Mouse (Mus musculus) neural tube, embryonic 12.5 days (tissue): ENCODE measurements at regions not wholly inside any gene's neighbourhood (a gene's known extent, or its start where the extent isn't known, plus 50 kb on each side); places are given as distances from the start of the nearest gene placed in this dataset.
A peak's percentile ranks its signal among the peaks of the same experiment; 100 is the strongest.

Experiments used
- ATAC-seq: fragments of 200-750 bp; cut with Nextera tagmentation; 2 replicates; pipeline ENCODE4 v1.8.0; 2017; ENCODE audit warnings: low read depth, mild to moderate bottlenecking, moderate TSS enrichment, moderate library complexity; ENCODE audit not compliant: low FRiP score
- H3K27ac ChIP-seq: fragments of 300-500 bp; sonication (generic); 2 replicates; pipeline ENCODE4 v1.5.1; 2016
- H3K27me3 ChIP-seq: fragments of 300-500 bp; sonication (generic); replicated peaks from 2 replicates; pipeline ENCODE4 v1.6.1; 2016; ENCODE audit warnings: mild to moderate bottlenecking
- H3K36me3 ChIP-seq: fragments of 300-500 bp; sonication (generic); 2 replicates; pipeline ENCODE4 v1.6.1; 2016; ENCODE audit warnings: mild to moderate bottlenecking
- H3K4me1 ChIP-seq: fragments of 300-500 bp; sonication (generic); 2 replicates; pipeline ENCODE4 v1.6.1; 2016
- H3K4me2 ChIP-seq: fragments of 300-500 bp; sonication (generic); replicated peaks from 2 replicates; pipeline ENCODE4 v1.6.1; 2016; ENCODE audit warnings: mild to moderate bottlenecking
- H3K4me3 ChIP-seq: fragments of 300-500 bp; sonication (generic); 2 replicates; pipeline ENCODE4 v1.5.1; 2016
- H3K9ac ChIP-seq: fragments of 300-500 bp; sonication (generic); 2 replicates; pipeline ENCODE4 v1.6.1; 2016; ENCODE audit warnings: mild to moderate bottlenecking
- H3K9me3 ChIP-seq: fragments of 300-500 bp; sonication (generic); 2 replicates; pipeline ENCODE4 v1.6.1; 2016; ENCODE audit warnings: mild to moderate bottlenecking
- WGBS: fragments of 180-500 bp; shearing (Covaris S2); methylation state at CpG from one replicate; pipeline ENCODE4 v1.1.7; 2016; 5-methylcytosine and 5-hydroxymethylcytosine counted together

GRCm38 (mm10) chr14:28626951-28627350, 122.4 kb downstream of the Wnt5a start:
- ATAC-seq: no peak
- H3K36me3 ChIP-seq: no peaks in the 10 kb centered on the region
- H3K27ac ChIP-seq: no peak overlapping the region
- no peaks in the 10 kb centered on the region for H3K27me3 ChIP-seq
- H3K4me2 ChIP-seq: no peak overlapping the region
- no peak overlapping the region for H3K9ac ChIP-seq
- no peaks in the 10 kb centered on the region for H3K9me3 ChIP-seq
- 93% methylated on average over 3 of the region's 3 CpGs for WGBS
- H3K4me3 ChIP-seq: no peak overlapping the region
- H3K4me1 ChIP-seq: no peaks in the 10 kb centered on the region

- Histone ChIP-seq H3K27me3 (no peaks in the 10 kb centered on the region), H3K4me2 (no peak overlapping the region)
- no peak for ATAC-seq
Measured at GRCm38 (mm10) chr14:28635175-28635574, 130.6 kb downstream of the Wnt5a start.

GRCm38 (mm10) chr14:28639056-28639455, 134.5 kb downstream of the Wnt5a start:
- H3K27ac ChIP-seq: no peak overlapping the region
- H3K27me3 ChIP-seq: no peaks in the 10 kb centered on the region
- H3K4me3 ChIP-seq: no peak overlapping the region
- H3K4me1 ChIP-seq: no peaks in the 10 kb centered on the region
- no peak for ATAC-seq
- no peaks in the 10 kb centered on the region for H3K36me3 ChIP-seq
- WGBS: 85% methylated on average over 5 of the region's 5 CpGs
- no peak overlapping the region for H3K4me2 ChIP-seq
- H3K9ac ChIP-seq: no peak overlapping the region
- no peaks in the 10 kb centered on the region for H3K9me3 ChIP-seq

More at GRCm38 (mm10) chr14:28635175-28635574, 130.6 kb downstream of the Wnt5a start:
- no peak overlapping the region for H3K4me3 ChIP-seq
- H3K36me3 ChIP-seq: no peaks in the 10 kb centered on the region
- H3K27ac ChIP-seq: no peak overlapping the region
- H3K9me3 ChIP-seq: no peaks in the 10 kb centered on the region
- no peak overlapping the region for H3K9ac ChIP-seq
- no peaks in the 10 kb centered on the region for H3K4me1 ChIP-seq

GRCm38 (mm10) chr14:28645807-28646206, 141.3 kb downstream of the Wnt5a start:
- no peak for ATAC-seq
- H3K4me3 ChIP-seq: no peak overlapping the region
- no peaks in the 10 kb centered on the region for H3K9me3 ChIP-seq
- H3K4me2 ChIP-seq: no peak overlapping the region
- H3K27me3 ChIP-seq: no peaks in the 10 kb centered on the region
- H3K4me1 ChIP-seq: no peaks in the 10 kb centered on the region
- H3K9ac ChIP-seq: no peak overlapping the region
- no peaks in the 10 kb centered on the region for H3K36me3 ChIP-seq
- 85% methylated on average over 2 of the region's 2 CpGs for WGBS
- H3K27ac ChIP-seq: no peak overlapping the region

- H3K27me3 ChIP-seq: no peaks in the 10 kb centered on the region
- no peaks in the 10 kb centered on the region for H3K9me3 ChIP-seq
- ATAC-seq: no peak
- H3K4me3 ChIP-seq: no peak overlapping the region
- H3K4me2 ChIP-seq: no peak overlapping the region
- H3K36me3 ChIP-seq: no peaks in the 10 kb centered on the region
- no peak overlapping the region for H3K9ac ChIP-seq
- H3K4me1 ChIP-seq: no peaks in the 10 kb centered on the region
- no peak overlapping the region for H3K27ac ChIP-seq
Measured at GRCm38 (mm10) chr14:28649411-28649810, 144.9 kb downstream of the Wnt5a start.

- WGBS: 59% methylated on average over 10 of the region's 10 CpGs
- no peak for ATAC-seq
- H3K4me2 ChIP-seq: no peak overlapping the region
- no peaks in the 10 kb centered on the region for H3K9me3 ChIP-seq
- H3K36me3 ChIP-seq: no peaks in the 10 kb centered on the region
- no peaks in the 10 kb centered on the region for H3K27me3 ChIP-seq
- no peak overlapping the region for H3K4me3 ChIP-seq
- H3K4me1 ChIP-seq: no peaks in the 10 kb centered on the region
- H3K27ac ChIP-seq: no peak overlapping the region
- no peak overlapping the region for H3K9ac ChIP-seq
Measured at GRCm38 (mm10) chr14:28653059-28653930, 148.7 kb downstream of the Wnt5a start.

- ATAC-seq: no peak
- Histone ChIP-seq H3K27ac (no peak overlapping the region), H3K4me1 (no peaks in the 10 kb centered on the region; the same call in 1 of the 2 replicates), H3K4me2 (no peak overlapping the region), H3K4me3 (no peak overlapping the region), H3K27me3 (no peaks in the 10 kb centered on the region), H3K9me3 (no peaks in the 10 kb centered on the region), H3K9ac (no peak overlapping the region), H3K36me3 (no peaks in the 10 kb centered on the region)
- WGBS: 77% methylated on average over 8 of the region's 8 CpGs
Measured at GRCm38 (mm10) chr14:28657216-28657615, 152.7 kb downstream of the Wnt5a start.

GRCm38 (mm10) chr14:28660872-28661588, 156.5 kb downstream of the Wnt5a start:
- Histone ChIP-seq H3K36me3 (no peaks in the 10 kb centered on the region), H3K4me3 (no peak overlapping the region), H3K4me1 (peaks cover 8% of the 10 kb centered on the region), H3K27me3 (no peaks in the 10 kb centered on the region), H3K4me2 (no peak overlapping the region), H3K9ac (no peak overlapping the region), H3K9me3 (no peaks in the 10 kb centered on the region), H3K27ac (no peak overlapping the region)
- 56% methylated on average over 5 of the region's 5 CpGs for WGBS
- ATAC-seq: no peak

- no peak overlapping the region for H3K27ac ChIP-seq
- H3K9me3 ChIP-seq: no peaks in the 10 kb centered on the region
- H3K4me1 ChIP-seq: peaks cover 8% of the 10 kb centered on the region
- no peak overlapping the region for H3K9ac ChIP-seq
- no peaks in the 10 kb centered on the region for H3K27me3 ChIP-seq
- no peak overlapping the region for H3K4me2 ChIP-seq
- no peak for ATAC-seq
- H3K36me3 ChIP-seq: no peaks in the 10 kb centered on the region
- H3K4me3 ChIP-seq: no peak overlapping the region
- 88% methylated on average over 1 of the region's 1 CpGs for WGBS
Measured at GRCm38 (mm10) chr14:28663316-28663715, 158.8 kb downstream of the Wnt5a start.

GRCm38 (mm10) chr14:28664121-28664520, 159.6 kb downstream of the Wnt5a start:
- no peaks in the 10 kb centered on the region for H3K36me3 ChIP-seq
- no peaks in the 10 kb centered on the region for H3K9me3 ChIP-seq
- no peaks in the 10 kb centered on the region for H3K27me3 ChIP-seq
- no peak overlapping the region for H3K27ac ChIP-seq
- no peak overlapping the region for H3K4me3 ChIP-seq
- H3K9ac ChIP-seq: no peak overlapping the region
- ATAC-seq: no peak
- WGBS: 18% methylated on average over 7 of the region's 7 CpGs
- H3K4me1 ChIP-seq: peaks cover 8% of the 10 kb centered on the region
- H3K4me2 ChIP-seq: 0 out of 2 replicates have a peak overlapping the region, but pooled peaks have one; percentile 1

- ATAC-seq: no peak
- Histone ChIP-seq H3K9me3 (no peaks in the 10 kb centered on the region), H3K4me1 (no peaks in the 10 kb centered on the region), H3K36me3 (no peaks in the 10 kb centered on the region), H3K4me3 (no peak overlapping the region), H3K27me3 (no peaks in the 10 kb centered on the region), H3K9ac (no peak overlapping the region), H3K4me2 (no peak overlapping the region), H3K27ac (no peak overlapping the region)
- 64% methylated on average over 5 of the region's 5 CpGs for WGBS
Measured at GRCm38 (mm10) chr14:28675476-28675875, 170.9 kb downstream of the Wnt5a start.

- ATAC-seq: no peak
- Histone ChIP-seq H3K9ac (no peak overlapping the region), H3K4me2 (no peak overlapping the region), H3K27me3 (no peaks in the 10 kb centered on the region), H3K36me3 (no peaks in the 10 kb centered on the region), H3K27ac (no peak overlapping the region), H3K9me3 (no peaks in the 10 kb centered on the region), H3K4me3 (no peak overlapping the region), H3K4me1 (no peaks in the 10 kb centered on the region)
- WGBS: 82% methylated on average over 2 of the region's 2 CpGs
Measured at GRCm38 (mm10) chr14:28699780-28700179, 195.2 kb downstream of the Wnt5a start.
